Mouse (Mus musculus) bone marrow, adult 2 months (tissue): ENCODE results near the gene Olfr520.

ENCODE experiments used
- CTCF ChIP-seq: fragments of 200-500 bp; IDR thresholded peaks from 2 replicates; pipeline ENCODE4 v1.5.1; 2011; ENCODE audit warnings: low read length, control low read depth; ENCODE audit not compliant: control insufficient read depth, insufficient read depth
- POLR2A ChIP-seq: fragments of 200-500 bp; IDR thresholded peaks from 2 replicates; pipeline ENCODE4 v1.6.1; 2011; ENCODE audit warnings: low read depth, mild to moderate bottlenecking, control low read depth, low read length, borderline replicate concordance; ENCODE audit not compliant: control insufficient read depth

DNA sequence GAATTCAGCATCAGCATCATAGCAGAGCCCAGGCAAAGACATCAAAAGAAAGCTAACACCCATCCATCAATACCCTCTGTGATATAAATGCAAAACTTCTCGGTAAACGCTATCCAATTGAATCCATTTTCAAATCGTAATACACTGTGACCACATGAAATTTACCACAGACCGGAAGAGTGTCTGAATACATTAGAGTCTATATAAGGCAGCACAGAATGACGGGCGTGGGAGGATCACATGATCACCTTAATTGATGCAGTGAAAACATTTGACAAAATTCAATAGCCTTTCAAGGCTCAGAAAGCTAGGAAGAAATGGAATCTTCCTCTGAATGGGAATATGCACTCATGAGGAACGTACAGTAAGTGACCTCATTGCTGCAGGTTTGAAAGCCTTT is 53.3 kb downstream of the Olfr520 start:
- no peak for TF ChIP-seq CTCF
- TF ChIP-seq POLR2A = no peak
